ENCODE assay signal across 8 mouse cellular contexts in the genomic region with DNA sequence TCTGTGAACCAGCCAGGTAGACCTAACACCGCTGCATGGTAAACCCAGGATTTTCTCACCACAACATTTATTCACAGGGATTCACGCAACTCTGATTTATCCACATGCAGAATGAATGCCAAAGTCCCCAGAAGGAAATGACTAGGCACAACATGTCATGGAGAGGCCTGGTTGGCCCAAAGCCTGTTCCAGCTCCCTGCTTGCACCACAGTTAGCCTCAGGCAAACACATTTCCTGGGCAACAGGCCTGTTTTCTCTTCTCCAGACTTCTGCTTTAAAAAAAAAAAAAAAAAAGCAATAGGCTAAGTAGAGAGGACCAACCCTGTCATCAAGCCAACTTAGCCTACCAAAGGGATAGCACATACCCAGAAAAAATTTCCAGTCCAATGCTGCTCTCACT. TPM values are rescaled to one million over a fixed set of nuclear protein-coding genes. Genes with fewer than 3 reads are reported as not detected.
DNase-seq lines count a peak whose midpoint lies in the region; ATAC-seq and TF ChIP-seq lines count a peak whose summit lies in the region.

No protein-coding gene starts in this region.

- H3K36me3 ChIP-seq in forebrain, embryonic 16.5 days (ENCODE audit: control insufficient read depth, insufficient read depth) = no peaks in the 10 kb centered on the region; the same call in 1 of the 2 replicates

- no peak for ATAC-seq in megakaryocyte progenitor cell, adult 5-6 weeks (replicated peaks; ENCODE audit: poor library complexity)
- no peak for ATAC-seq in forebrain, embryonic 16.5 days

- no peak overlapping the region for H3K4me3 ChIP-seq in left cerebral cortex, adult 2 months
- no peak overlapping the region for H3K4me3 ChIP-seq in forebrain, embryonic 16.5 days (replicated peaks; ENCODE audit: low read length)

- no peak for DNase-seq in left cerebral cortex, adult 2 months (ENCODE audit: extremely low spot score in 1 of 2, low spot score in 2 of 2)
- no peak for DNase-seq in left cerebral cortex, postnatal 36 days (ENCODE audit: low spot score in 2 of 2)
- peak; percentile 98 for DNase-seq in adipocyte (ENCODE audit: low spot score)
- peak; percentile 80 to 90 for DNase-seq in cerebellum, postnatal 10 days
- peak; percentile 48 for DNase-seq in kidney, postnatal 10 days
- DNase-seq in urinary bladder, postnatal 10 days (ENCODE audit: low spot score) = no peak

- H3K4me1 ChIP-seq in forebrain, embryonic 16.5 days (replicated peaks; ENCODE audit: control insufficient read depth, insufficient read depth, low read length) = peaks cover 11% of the 10 kb centered on the region

- no peaks in the 10 kb centered on the region for H3K9me3 ChIP-seq in forebrain, embryonic 16.5 days (ENCODE audit: control insufficient read depth, low read length)

- TF ChIP-seq CTCF in left cerebral cortex, adult 2 months (IDR thresholded peaks at IDR 0.05) = no peak

- no peaks in the 10 kb centered on the region for H3K27me3 ChIP-seq in forebrain, embryonic 16.5 days (replicated peaks; ENCODE audit: control insufficient read depth, insufficient read depth, low read length)

- peak overlapping the region; percentile 36; the same call in 1 of the 2 replicates for H3K27ac ChIP-seq in left cerebral cortex, adult 2 months
- H3K27ac ChIP-seq in forebrain, embryonic 16.5 days (ENCODE audit: low read length) = no peak overlapping the region

- no peak overlapping the region for H3K9ac ChIP-seq in forebrain, embryonic 16.5 days (replicated peaks; ENCODE audit: low read depth, low read length)

- no peak overlapping the region for H3K4me2 ChIP-seq in forebrain, embryonic 16.5 days (ENCODE audit: low read length)

- 69% methylated on average over 2 of the region's 2 CpGs for WGBS in forebrain, embryonic 16.5 days

- intact Hi-C loops in left cerebral cortex, adult 2 months (cut with DNase I) = no loop called here
- intact Hi-C loops in left cerebral cortex, postnatal 36 days (cut with DNase I) = no loop called here

RNA-seq across cellular contexts. Expression of gene Epn2, which starts 14.9 kb away (rescaled TPM):
- total RNA-seq in left cerebral cortex, adult 2 months (2021) = 100 to 1,000 TPM; 113 TPM
- total RNA-seq in left cerebral cortex, postnatal 36 days (2021) = 100 to 1,000 TPM; 111 to 126 TPM
- 0.05 TPM in 1 of 2 replicates, not detected in the other for total RNA-seq in megakaryocyte progenitor cell, adult 5-6 weeks (2015)
- total RNA-seq in megakaryocyte progenitor cell, adult 5-6 weeks (2017) = 0.34 TPM in 1 of 2 replicates, not detected in the other
- 74.6 and 92.8 TPM in 2 replicates for polyA plus RNA-seq in forebrain, embryonic 16.5 days (2015; fragmentation: Nextera tagmentation; extraction: Ambion mirVana)

RNA-seq across cellular contexts. Expression of gene B9d1, which starts 59.6 kb away (rescaled TPM):
- 10 to 100 TPM; 39.1 to 43.8 TPM for total RNA-seq in left cerebral cortex, adult 2 months (2021)
- total RNA-seq in left cerebral cortex, postnatal 36 days (2021) = 10 to 100 TPM; 40.3 to 44.4 TPM
- 0.49 and 1.3 TPM in 2 replicates for total RNA-seq in megakaryocyte progenitor cell, adult 5-6 weeks (2015)
- 0.92 TPM in 1 of 2 replicates, not detected in the other for total RNA-seq in megakaryocyte progenitor cell, adult 5-6 weeks (2017)
- 32.6 and 36.1 TPM in 2 replicates for polyA plus RNA-seq in forebrain, embryonic 16.5 days (2015; fragmentation: Nextera tagmentation; extraction: Ambion mirVana)

Comparison
In these comparisons a context has a peak if more than half of its experiments do, and no peak if none do; other contexts are left out.
1. DNase-seq: peak in adipocyte (single experiment), cerebellum, postnatal 10 days (2 of 2) and kidney, postnatal 10 days (single experiment); none in left cerebral cortex, adult 2 months (0 of 2), left cerebral cortex, postnatal 36 days (0 of 2) and urinary bladder, postnatal 10 days (single experiment).
2. RNA of gene Epn2, which starts 14.9 kb away (total RNA-seq): 111 to 126 TPM in left cerebral cortex, postnatal 36 days and 113 TPM in left cerebral cortex, adult 2 months; 0.05 to 0.34 TPM in megakaryocyte progenitor cell, adult 5-6 weeks; every median in the first group is over 10 times any median in the second.
3. RNA of gene B9d1, which starts 59.6 kb away (total RNA-seq): 40.3 to 44.4 TPM in left cerebral cortex, postnatal 36 days and 39.1 to 43.8 TPM in left cerebral cortex, adult 2 months; 0.49 to 1.3 TPM in megakaryocyte progenitor cell, adult 5-6 weeks; every median in the first group is over 10 times any median in the second.